In the genomic region with DNA sequence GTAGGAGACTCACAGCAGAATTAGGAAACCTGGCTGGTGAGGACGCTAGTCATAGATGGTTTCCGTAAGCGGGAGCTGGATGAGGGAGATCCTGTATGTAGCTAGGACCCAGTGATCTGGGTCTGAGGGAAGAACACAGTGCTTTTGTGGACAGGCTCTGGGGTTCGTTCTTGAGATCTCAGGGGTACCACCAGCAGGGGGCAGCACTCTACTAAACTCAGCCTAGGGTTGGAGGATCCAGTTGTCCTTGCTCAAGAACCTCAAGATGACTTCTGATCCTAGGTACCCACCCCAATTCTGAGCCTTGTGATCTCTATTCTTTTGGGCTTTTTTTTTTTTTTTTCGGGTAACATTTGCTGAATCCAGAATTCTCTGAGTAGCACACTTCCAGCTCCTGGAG, we compare ENCODE assay signal across 9 mouse cellular contexts.
DNase-seq lines count a peak whose midpoint lies in the region; ATAC-seq and TF ChIP-seq lines count a peak whose summit lies in the region.
"Had no signal": no experiment of that assay in that cellular context is flagged by ENCODE, and none has a peak within 500 bp of the region (broad histone marks: within the 10 kb centered on the region; RNA-seq: fewer than 3 reads in every experiment).

No protein-coding gene starts in this region.

- H3K4me2 ChIP-seq in kidney, embryonic 14.5 days (replicated peaks; ENCODE audit: low read depth, low read length) = no peak overlapping the region
- no peak overlapping the region for H3K4me2 ChIP-seq in liver, embryonic 14.5 days (ENCODE audit: low read depth)
- no peak overlapping the region for H3K4me2 ChIP-seq in forebrain, embryonic 15.5 days (replicated peaks)
- H3K4me2 ChIP-seq: midbrain, embryonic 12.5 days had no signal

- no peak for TF ChIP-seq EP300 in liver, embryonic 14.5 days (IDR thresholded peaks at IDR 0.05; ENCODE audit: low read depth)

- TF ChIP-seq CTCF in liver, embryonic 14.5 days (IDR thresholded peaks at IDR 0.05; ENCODE audit: low read depth) = peak; percentile 53

- WGBS in kidney, embryonic 14.5 days = 84% methylated on average over 5 of the region's 5 CpGs
- WGBS in liver, embryonic 14.5 days (ENCODE audit: insufficient replicate concordance) = 54% methylated on average over 5 of the region's 5 CpGs
- 81% methylated on average over 5 of the region's 5 CpGs for WGBS in forebrain, embryonic 15.5 days

- peak; percentile 83 for ATAC-seq in common myeloid progenitor, adult 5-6 weeks (replicated peaks; ENCODE audit: low read depth, poor library complexity, severe bottlenecking)
- ATAC-seq in kidney, embryonic 14.5 days (ENCODE audit: low FRiP score, low TSS enrichment) = peak; percentile 28; the same call in 1 of the 2 replicates
- no peak for ATAC-seq in liver, embryonic 14.5 days (ENCODE audit: insufficient read depth)
- ATAC-seq in forebrain, embryonic 15.5 days (replicated peaks) = no peak

- peaks cover 3% of the 10 kb centered on the region; the same call in 1 of the 2 replicates for H3K27me3 ChIP-seq in kidney, embryonic 14.5 days (ENCODE audit: control insufficient read depth, insufficient read depth, low read length)
- H3K27me3 ChIP-seq in liver, embryonic 14.5 days (ENCODE audit: control insufficient read depth, insufficient read depth, low read length) = no peaks in the 10 kb centered on the region
- H3K27me3 ChIP-seq in forebrain, embryonic 15.5 days = no peaks in the 10 kb centered on the region
- H3K27me3 ChIP-seq: midbrain, embryonic 12.5 days had no signal

- peak; percentile 16 for DNase-seq in retina, adult 2 months (ENCODE audit: low read depth, low spot score)
- no peak for DNase-seq in retina, postnatal 1 day
- peak; percentile 63 for DNase-seq in adrenal gland, adult 2 months
- DNase-seq in liver, embryonic 14.5 days (ENCODE audit: low read depth in 3 of 3, low spot score in 3 of 3) = peak in 2 of 3 experiments; percentile 1
- peak; percentile 25 to 36 for DNase-seq in spleen, postnatal 36 days (ENCODE audit: low spot score in 2 of 2)

- H3K4me1 ChIP-seq in kidney, embryonic 14.5 days (ENCODE audit: control insufficient read depth, insufficient read depth, low read length) = no peaks in the 10 kb centered on the region
- H3K4me1 ChIP-seq in liver, embryonic 14.5 days (replicated peaks; ENCODE audit: control insufficient read depth in 2 of 2, insufficient read depth in 2 of 2, low read length in 1 of 2) = no peaks in the 10 kb centered on the region
- H3K4me1 ChIP-seq in forebrain, embryonic 15.5 days = no peaks in the 10 kb centered on the region
- H3K4me1 ChIP-seq: midbrain, embryonic 12.5 days had no signal

- no peak overlapping the region for H3K4me3 ChIP-seq in kidney, embryonic 14.5 days (ENCODE audit: low read length)
- no peak overlapping the region for H3K4me3 ChIP-seq in liver, embryonic 14.5 days (ENCODE audit: insufficient read depth in 1 of 2, low read depth in 2 of 2, low read length in 2 of 2)
- no peak overlapping the region for H3K4me3 ChIP-seq in forebrain, embryonic 15.5 days
- H3K4me3 ChIP-seq: midbrain, embryonic 12.5 days had no signal

- H3K9ac ChIP-seq in kidney, embryonic 14.5 days (ENCODE audit: low read depth, low read length) = no peak overlapping the region
- no peak overlapping the region for H3K9ac ChIP-seq in liver, embryonic 14.5 days (replicated peaks)
- no peak overlapping the region for H3K9ac ChIP-seq in forebrain, embryonic 15.5 days (replicated peaks)
- H3K9ac ChIP-seq: midbrain, embryonic 12.5 days had no signal

- no peaks in the 10 kb centered on the region for H3K36me3 ChIP-seq in kidney, embryonic 14.5 days (ENCODE audit: control insufficient read depth, insufficient read depth, low read length)
- no peaks in the 10 kb centered on the region for H3K36me3 ChIP-seq in liver, embryonic 14.5 days (replicated peaks; ENCODE audit: control insufficient read depth, insufficient read depth, low read depth)
- no peaks in the 10 kb centered on the region for H3K36me3 ChIP-seq in forebrain, embryonic 15.5 days
- H3K36me3 ChIP-seq: midbrain, embryonic 12.5 days had no signal

- H3K9me3 ChIP-seq in kidney, embryonic 14.5 days (ENCODE audit: control insufficient read depth, low read length) = no peaks in the 10 kb centered on the region
- no peaks in the 10 kb centered on the region for H3K9me3 ChIP-seq in liver, embryonic 14.5 days (ENCODE audit: control insufficient read depth, low read length)
- no peaks in the 10 kb centered on the region for H3K9me3 ChIP-seq in forebrain, embryonic 15.5 days
- H3K9me3 ChIP-seq: midbrain, embryonic 12.5 days had no signal

- H3K27ac ChIP-seq in kidney, embryonic 14.5 days (ENCODE audit: low read depth, low read length) = no peak overlapping the region
- H3K27ac ChIP-seq in liver, embryonic 14.5 days = no peak overlapping the region
- H3K27ac ChIP-seq in forebrain, embryonic 15.5 days (replicated peaks) = no peak overlapping the region
- H3K27ac ChIP-seq: midbrain, embryonic 12.5 days had no signal

Comparison
In these comparisons a context has a peak if more than half of its experiments do, and no peak if none do; other contexts are left out.
1. ATAC-seq: peak in common myeloid progenitor, adult 5-6 weeks (single experiment) and kidney, embryonic 14.5 days (single experiment); none in liver, embryonic 14.5 days (single experiment) and forebrain, embryonic 15.5 days (single experiment).